Mouse (Mus musculus) effector memory CD4-positive, alpha-beta T cell, adult 7 months (primary cell): ENCODE data around the gene Gtpbp1. TPM values are rescaled to one million over a fixed set of nuclear protein-coding genes. Genes with fewer than 3 reads are reported as not detected.

Experiments
- polyA plus RNA-seq: library from polyadenylated mRNA; unstranded; fragments of 100-300 nt; shearing (Covaris generic); gene quantifications from one replicate; pipeline ENCODE4 v1.2.1, GENCODE M21; 2017

Gtpbp1 gene
- 115 TPM for polyA plus RNA-seq

GRCm38 (mm10) chr15:79690426-79691022 lies at the start of gene Gtpbp1:
Gene Gtpbp1, plus strand, starts transcription at chr15:79690845.

GRCm38 (mm10) chr15:79658531-79659375 lies 31.9 kb upstream of the Gtpbp1 start, which contains the start of the genes Fam227a and Cby1:
Gene Fam227a, minus strand, starts transcription at chr15:79658956.
Gene Cby1, plus strand, starts transcription at chr15:79659199.

GRCm38 (mm10) chr15:79670249-79670971 lies 20.2 kb upstream of the Gtpbp1 start, which contains the start of gene Tomm22:
Gene Tomm22, plus strand, starts transcription at chr15:79670861.

GRCm38 (mm10) chr15:79687646-79688267 lies 2.9 kb upstream of the Gtpbp1 start, which contains the start of gene Josd1:
Gene Josd1, minus strand, starts transcription at chr15:79687919.

GRCm38 (mm10) chr15:79741921-79742705 lies 51.5 kb downstream of the Gtpbp1 start, which contains the start of gene Sun2:
Gene Sun2, minus strand, starts transcription at chr15:79742536.

Other genes starting within 250 kb of the Gtpbp1 start
- 102 TPM for gene Csnk1e, start 235.3 kb upstream of the Gtpbp1 start, polyA plus RNA-seq
- 0.46 TPM for gene Kcnj4, start 185.6 kb upstream of the Gtpbp1 start, polyA plus RNA-seq
- gene Kdelr3, start 174.4 kb upstream of the Gtpbp1 start, polyA plus RNA-seq: not detected
- gene Ddx17, start 144.1 kb upstream of the Gtpbp1 start, polyA plus RNA-seq: 17.0 TPM
- gene Dmc1, start 85.7 kb upstream of the Gtpbp1 start, polyA plus RNA-seq: not detected
- gene Fam227a, start 31.9 kb upstream of the Gtpbp1 start, polyA plus RNA-seq: 0.88 TPM
- 2.9 TPM for gene Cby1, start 31.6 kb upstream of the Gtpbp1 start, polyA plus RNA-seq
- 156 TPM for gene Tomm22, start 20.0 kb upstream of the Gtpbp1 start, polyA plus RNA-seq
- gene Josd1, start 2.9 kb upstream of the Gtpbp1 start, polyA plus RNA-seq: 49.7 TPM
- gene Sun2, start 51.7 kb downstream of the Gtpbp1 start, polyA plus RNA-seq: 43.2 TPM
- 4.6 TPM for gene Dnal4, start 87.0 kb downstream of the Gtpbp1 start, polyA plus RNA-seq
- 0.57 TPM for gene Nptxr, start 113.9 kb downstream of the Gtpbp1 start, polyA plus RNA-seq
- not detected for gene Npcd, start 143.4 kb downstream of the Gtpbp1 start, polyA plus RNA-seq
- gene Cbx6, start 143.8 kb downstream of the Gtpbp1 start, polyA plus RNA-seq: 11.1 TPM
- 210 TPM for gene Apobec3, start 200.8 kb downstream of the Gtpbp1 start, polyA plus RNA-seq